Mouse (Mus musculus) adrenal gland, adult 18-20 months (tissue): ENCODE results near the gene Hoxa3. TPM values are rescaled to one million over a fixed set of nuclear protein-coding genes. Genes with fewer than 3 reads are reported as not detected.

Source experiments
- DNase-seq, 2 experiments: peaks; one replicate each; pipeline ENCODE4 v3.0.0; 2021 to 2022; ENCODE audit warnings: low spot score in 2 of 2
- total RNA-seq, 2 experiments: library from RNA; stranded (reverse); gene quantifications; 1 replicate in 1 of 2; 2 replicates in 1 of 2; pipeline ENCODE4 v1.2.3; 2021

The Hoxa3 gene
- total RNA-seq, 2 experiments from 2014 or later: 2.8 to 4.0 TPM

- peak; percentile 50 to 68 for DNase-seq
Measured at GRCm38 (mm10) chr6:52208072-52208867, 4.9 kb downstream of the Hoxa3 start, which contains the start of gene Hoxa6. Gene Hoxa6 (minus strand): TSS chr6:52208722.

- no peak for DNase-seq
Measured at GRCm38 (mm10) chr6:52207684-52207976, 5.5 kb downstream of the Hoxa3 start.

- no peak for DNase-seq
Measured at GRCm38 (mm10) chr6:52206882-52207683, 6.1 kb downstream of the Hoxa3 start.

GRCm38 (mm10) chr6:52205638-52206621, 7.2 kb downstream of the Hoxa3 start:
- no peak for DNase-seq

GRCm38 (mm10) chr6:52205221-52205620, 7.9 kb downstream of the Hoxa3 start:
- no peak for DNase-seq

- DNase-seq: peak; percentile 90 to 93
Measured at GRCm38 (mm10) chr6:52204050-52204752, 8.9 kb downstream of the Hoxa3 start, which contains the start of gene Hoxa5. Gene Hoxa5 (minus strand): TSS chr6:52204587.

- peak; percentile 41 to 53 for DNase-seq
Measured at GRCm38 (mm10) chr6:52203371-52204049, 9.6 kb downstream of the Hoxa3 start.

- no peak for DNase-seq
Measured at GRCm38 (mm10) chr6:52203121-52203370, 10.1 kb downstream of the Hoxa3 start.

GRCm38 (mm10) chr6:52202362-52203120, 10.6 kb downstream of the Hoxa3 start:
- DNase-seq: peak in 1 of 2 experiments; percentile 33

GRCm38 (mm10) chr6:52201269-52201668, 11.9 kb downstream of the Hoxa3 start:
- peak in 1 of 2 experiments; percentile 18 for DNase-seq

- no peak for DNase-seq
Measured at GRCm38 (mm10) chr6:52200751-52201250, 12.3 kb downstream of the Hoxa3 start.

GRCm38 (mm10) chr6:52200073-52200750, 12.9 kb downstream of the Hoxa3 start:
- DNase-seq: peak in 1 of 2 experiments; percentile 28

- peak; percentile 44 for DNase-seq
Measured at GRCm38 (mm10) chr6:52197271-52197670, 15.9 kb downstream of the Hoxa3 start.

GRCm38 (mm10) chr6:52196811-52197210, 16.3 kb downstream of the Hoxa3 start:
- DNase-seq: no peak

- DNase-seq: no peak
Measured at GRCm38 (mm10) chr6:52194690-52195089, 18.4 kb downstream of the Hoxa3 start.

- DNase-seq: peak; percentile 91 to 94
Measured at GRCm38 (mm10) chr6:52191860-52192550, 21.1 kb downstream of the Hoxa3 start.

- DNase-seq: peak; percentile 42 to 46
Measured at GRCm38 (mm10) chr6:52190906-52191810, 22.0 kb downstream of the Hoxa3 start, which contains the start of gene Hoxa4. Gene Hoxa4 (minus strand): TSS chr6:52191753.
